Mouse (Mus musculus) spleen, adult 2 months (tissue): ENCODE data around the gene Npl. TPM values are rescaled to one million over a fixed set of nuclear protein-coding genes. Genes with fewer than 3 reads are reported as not detected.

Source experiments
- DNase-seq, 2 experiments: peaks; one replicate each; pipeline versions ENCODE4 v3.0.0 to v3.0.0-alpha.2; 2012 to 2021; ENCODE audit warnings: low spot score in 2 of 2, low read depth in 1 of 2
- H3K27ac ChIP-seq: fragments of 200-500 bp; 2 replicates; pipeline ENCODE4 v1.5.1; 2012; ENCODE audit warnings: low read length, inconsistent platforms; ENCODE audit not compliant: insufficient read depth
- H3K27me3 ChIP-seq: fragments of 200-500 bp; 2 replicates; pipeline ENCODE4 v1.6.1; 2012; ENCODE audit warnings: mild to moderate bottlenecking, moderate library complexity, low read length, inconsistent platforms; ENCODE audit not compliant: control insufficient read depth, insufficient read depth
- H3K36me3 ChIP-seq: fragments of 200-500 bp; 2 replicates; pipeline ENCODE4 v1.6.1; 2012; ENCODE audit warnings: mild to moderate bottlenecking, low read length, inconsistent platforms; ENCODE audit not compliant: control insufficient read depth, insufficient read depth
- H3K4me1 ChIP-seq: fragments of 200-500 bp; 2 replicates; pipeline ENCODE4 v1.6.1; 2011; ENCODE audit warnings: inconsistent platforms; ENCODE audit not compliant: control insufficient read depth, insufficient read depth, insufficient read length
- H3K4me3 ChIP-seq: fragments of 200-500 bp; 2 replicates; pipeline ENCODE4 v1.5.1; 2011; ENCODE audit warnings: mild to moderate bottlenecking, inconsistent platforms; ENCODE audit not compliant: insufficient read depth, insufficient read length; ENCODE audit errors: extremely low read depth
- CTCF ChIP-seq: fragments of 200-500 bp; IDR thresholded peaks from 2 replicates; pipeline ENCODE4 v1.5.1; 2011; ENCODE audit warnings: mild to moderate bottlenecking, inconsistent platforms; ENCODE audit not compliant: insufficient read depth, insufficient read length, insufficient replicate concordance; ENCODE audit errors: extremely low read depth
- POLR2A ChIP-seq: fragments of 200-500 bp; IDR thresholded peaks from 2 replicates; pipeline ENCODE4 v1.6.1; 2011; ENCODE audit warnings: low read depth, low read length, inconsistent platforms
- WGBS: fragments of 180-500 bp; shearing (Covaris S2); methylation state at CpG from one replicate; pipeline ENCODE4 v1.1.7; 2018; 5-methylcytosine and 5-hydroxymethylcytosine counted together
- polyA plus RNA-seq: library from polyadenylated mRNA; depleted of rRNA; stranded (reverse); fragments of >200 nt; gene quantifications from 2 replicates; pipeline ENCODE4 v1.2.3, GENCODE M21; 2012

Npl gene
- polyA plus RNA-seq, 1 experiment: 1.9 TPM

DNA sequence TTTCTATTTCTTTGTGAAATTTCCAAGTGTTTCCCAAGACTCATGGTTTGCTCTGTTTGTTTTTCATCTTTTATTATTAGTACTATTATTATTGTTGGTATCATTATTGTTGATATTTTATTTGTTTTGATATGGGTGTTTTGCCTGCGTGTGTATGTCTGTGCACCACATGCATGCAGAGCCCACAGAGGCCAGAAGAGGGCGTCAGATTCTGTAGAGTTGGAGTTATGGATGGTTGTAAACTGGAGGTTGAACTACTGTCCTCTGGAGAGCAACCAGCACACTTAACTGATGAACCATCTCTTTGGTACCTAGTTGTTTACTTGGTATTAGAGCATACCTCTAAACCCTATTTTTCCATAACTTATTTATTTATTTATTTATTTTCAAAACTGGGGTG is 13.8 kb upstream of the Npl start:
- H3K27ac ChIP-seq: no peak overlapping the region
- H3K36me3 ChIP-seq: no peaks in the 10 kb centered on the region
- H3K4me1 ChIP-seq: no peaks in the 10 kb centered on the region
- WGBS: 57% methylated on average over 2 of the region's 2 CpGs
- H3K27me3 ChIP-seq: no peaks in the 10 kb centered on the region
- H3K4me3 ChIP-seq: no peak overlapping the region
- no peak for DNase-seq
- TF ChIP-seq CTCF (no peak), POLR2A (no peak)

GRCm38 (mm10) chr1:153560805-153561204 is 11.0 kb upstream of the Npl start:
- WGBS: 83% methylated on average over 6 of the region's 6 CpGs
- DNase-seq: no peak
- Histone ChIP-seq H3K27ac (no peak overlapping the region), H3K4me3 (no peak overlapping the region), H3K27me3 (no peaks in the 10 kb centered on the region), H3K36me3 (no peaks in the 10 kb centered on the region), H3K4me1 (no peaks in the 10 kb centered on the region)
- TF ChIP-seq CTCF (no peak), POLR2A (no peak)

DNA sequence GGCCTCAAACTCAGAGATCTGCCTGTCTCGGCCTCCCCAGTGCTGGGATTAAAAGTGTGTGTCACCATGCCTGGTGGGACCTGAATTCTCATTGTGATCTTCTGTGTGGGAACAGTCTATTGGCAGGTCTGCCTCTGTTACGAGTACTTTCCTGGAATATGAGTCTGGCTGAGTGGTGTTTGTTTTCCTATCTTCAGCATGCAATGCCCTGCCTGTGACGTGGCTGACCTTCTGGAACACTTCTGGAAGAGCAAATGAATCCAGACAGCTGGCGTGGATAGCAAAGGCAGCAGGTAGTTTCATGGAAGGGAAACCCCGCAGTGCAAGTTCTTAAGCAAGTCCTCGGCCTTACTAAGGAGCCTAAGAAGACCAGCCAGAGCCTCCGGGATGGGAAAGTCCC is 9.9 kb upstream of the Npl start:
- Histone ChIP-seq H3K27me3 (no peaks in the 10 kb centered on the region), H3K36me3 (no peaks in the 10 kb centered on the region), H3K4me1 (no peaks in the 10 kb centered on the region), H3K4me3 (no peak overlapping the region), H3K27ac (no peak overlapping the region)
- TF ChIP-seq CTCF: no peak
- 85% methylated on average over 7 of the region's 7 CpGs for WGBS
- no peak for DNase-seq

DNA sequence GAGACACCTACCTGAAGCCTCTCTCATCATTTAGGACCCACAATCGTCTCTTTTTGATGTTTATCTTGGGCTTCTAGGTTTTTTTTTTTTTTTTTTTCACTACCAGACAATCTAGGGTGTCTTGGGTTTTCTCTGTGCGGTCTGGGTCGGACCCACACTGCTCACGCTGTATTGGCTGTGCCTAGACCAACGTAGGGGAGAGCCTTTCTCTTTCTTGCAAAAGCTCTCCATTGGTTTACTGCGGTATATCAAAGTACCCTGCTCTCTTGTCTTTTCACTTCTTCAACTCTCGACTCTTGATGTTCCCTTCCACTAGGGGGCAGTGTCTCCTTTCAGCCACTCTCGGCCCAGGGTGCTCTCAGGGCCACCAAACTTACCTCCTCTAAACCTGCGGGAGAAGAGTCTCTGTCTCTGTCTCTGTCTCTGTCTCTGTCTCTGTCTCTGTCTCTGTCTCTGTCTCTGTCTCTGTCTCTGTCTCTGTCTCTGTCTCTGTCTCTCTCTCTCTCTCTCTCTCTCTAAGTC is 9.3 kb upstream of the Npl start:
- Histone ChIP-seq H3K27me3 (no peaks in the 10 kb centered on the region), H3K4me1 (no peaks in the 10 kb centered on the region), H3K4me3 (no peak overlapping the region), H3K36me3 (no peaks in the 10 kb centered on the region), H3K27ac (no peak overlapping the region)
- peak; percentile 39 to 59 for DNase-seq
- 14% methylated on average over 9 of the region's 9 CpGs for WGBS
- peak; percentile 75; the same call in 1 of the 2 replicates for TF ChIP-seq CTCF
- no peak for TF ChIP-seq POLR2A

DNA sequence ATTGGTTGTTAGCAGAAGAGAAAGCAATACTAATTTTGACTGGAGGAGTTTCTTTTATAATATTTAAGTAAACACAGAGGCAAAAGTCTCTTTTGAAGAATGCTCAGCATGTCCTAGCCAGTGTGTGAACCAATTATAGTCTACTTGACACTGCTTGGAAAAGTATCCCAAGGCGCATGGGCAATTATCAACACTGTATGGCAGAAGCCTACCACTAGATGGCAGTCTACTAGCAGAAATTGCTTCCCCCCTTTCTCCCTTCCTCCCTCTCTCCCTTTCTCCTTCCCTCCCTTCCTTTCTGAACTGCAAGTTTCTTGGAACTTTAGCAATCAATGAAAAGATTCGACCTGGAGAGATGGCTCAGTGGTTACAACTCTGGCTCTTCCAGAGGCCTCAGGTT is 7.1 kb upstream of the Npl start:
- Histone ChIP-seq H3K27me3 (no peaks in the 10 kb centered on the region), H3K4me3 (no peak overlapping the region), H3K27ac (no peak overlapping the region), H3K36me3 (no peaks in the 10 kb centered on the region), H3K4me1 (no peaks in the 10 kb centered on the region)
- no peak for DNase-seq
- WGBS: 12% methylated on average over 2 of the region's 2 CpGs
- TF ChIP-seq POLR2A: no peak
- peak; percentile 48; the same call in 1 of the 2 replicates for TF ChIP-seq CTCF

DNA sequence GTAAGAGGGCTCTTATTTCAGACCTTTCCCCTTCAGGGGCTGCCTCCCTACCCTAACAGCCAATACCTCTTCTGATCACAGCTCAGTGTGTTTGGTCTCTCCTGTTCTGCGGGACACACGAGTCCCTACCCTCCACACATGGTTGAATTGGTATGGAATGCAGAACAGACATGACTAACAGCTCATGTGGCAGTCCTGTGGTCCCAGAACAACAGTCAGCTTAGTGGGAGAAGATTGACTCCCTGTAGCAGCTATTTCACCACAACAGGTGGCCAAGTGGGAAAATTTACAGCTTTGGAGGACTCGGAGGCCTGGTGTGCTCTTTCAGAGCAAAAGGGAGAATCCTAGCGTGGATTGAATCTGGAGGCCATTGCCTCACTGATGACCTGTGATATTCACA is 6.4 kb upstream of the Npl start:
- no peaks in the 10 kb centered on the region for H3K36me3 ChIP-seq
- H3K27ac ChIP-seq: no peak overlapping the region
- 87% methylated on average over 4 of the region's 4 CpGs for WGBS
- no peak for DNase-seq
- no peaks in the 10 kb centered on the region for H3K27me3 ChIP-seq
- TF ChIP-seq CTCF (no peak), POLR2A (no peak)
- H3K4me3 ChIP-seq: no peak overlapping the region
- no peaks in the 10 kb centered on the region for H3K4me1 ChIP-seq

- no peaks in the 10 kb centered on the region for H3K36me3 ChIP-seq
- no peak overlapping the region for H3K4me3 ChIP-seq
- 21% methylated on average over 3 of the region's 3 CpGs for WGBS
- peak in 1 of 2 experiments; percentile 37 for DNase-seq
- peaks cover 5% of the 10 kb centered on the region; the same call in 1 of the 2 replicates for H3K4me1 ChIP-seq
- TF ChIP-seq CTCF (no peak), POLR2A (no peak)
- 0 out of 2 replicates have a peak, but pooled peaks cover 6% of the 10 kb centered on the region for H3K27me3 ChIP-seq
- no peak overlapping the region for H3K27ac ChIP-seq
Observed at GRCm38 (mm10) chr1:153550814-153551213, 969 bp upstream of the Npl start.
